Mouse (Mus musculus) spleen, adult 2 months (tissue): ENCODE results near the gene Esf1.
"Not testable (repeated sequence)": the region's sequence is repeated elsewhere in the genome, so short reads cannot be mapped to it uniquely, and the experiment has no call there.

Experiments used
- CTCF ChIP-seq: fragments of 200-500 bp; IDR thresholded peaks from 2 replicates; pipeline ENCODE4 v1.5.1; 2011; ENCODE audit warnings: mild to moderate bottlenecking, inconsistent platforms; ENCODE audit not compliant: insufficient read depth, insufficient read length, insufficient replicate concordance; ENCODE audit errors: extremely low read depth
- POLR2A ChIP-seq: fragments of 200-500 bp; IDR thresholded peaks from 2 replicates; pipeline ENCODE4 v1.6.1; 2011; ENCODE audit warnings: low read depth, low read length, inconsistent platforms

DNA sequence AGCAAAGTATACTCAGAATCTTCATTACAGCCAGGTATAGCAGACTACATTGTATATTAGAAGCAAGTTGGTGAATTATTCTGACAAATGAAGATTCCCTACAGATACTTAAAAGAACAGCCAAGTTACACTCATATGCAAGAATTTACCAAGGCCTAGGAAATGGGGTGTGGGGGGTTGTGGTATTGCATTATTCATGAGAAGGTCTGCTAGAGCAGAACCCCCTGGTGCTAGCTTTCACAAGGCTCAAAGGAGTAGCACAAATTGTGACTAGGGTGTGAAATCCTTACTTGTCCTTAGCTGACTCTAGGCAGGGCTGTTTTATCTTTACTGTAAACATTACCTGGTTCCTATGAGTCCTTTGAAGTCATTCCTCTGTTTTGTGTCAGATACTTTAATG is 91.1 kb downstream of the Esf1 start:
- not testable (repeated sequence) for TF ChIP-seq CTCF, POLR2A
